Mouse (Mus musculus): ENCODE measurements around the gene Ext2.

Gene Ext2

DNA sequence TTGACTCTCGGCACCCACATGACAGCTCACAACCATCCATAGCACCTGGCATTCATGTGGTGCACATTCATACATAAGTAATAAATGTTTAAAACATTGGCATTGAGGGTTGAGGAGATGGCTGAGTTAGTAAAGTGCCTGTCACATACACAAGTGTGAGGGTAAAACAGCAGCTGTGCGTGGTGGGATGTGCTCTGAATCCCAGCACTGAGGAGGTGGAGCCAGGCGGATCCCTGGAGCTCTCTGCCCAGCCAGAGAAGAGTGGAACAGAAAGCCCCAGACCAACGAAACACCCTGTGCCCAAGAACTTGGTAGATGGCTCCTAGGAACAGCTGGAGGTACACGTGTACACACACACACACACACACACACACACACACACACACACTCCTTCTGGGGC is 156.9 kb downstream of the Ext2 start:
- no peak for DNase-seq

DNA sequence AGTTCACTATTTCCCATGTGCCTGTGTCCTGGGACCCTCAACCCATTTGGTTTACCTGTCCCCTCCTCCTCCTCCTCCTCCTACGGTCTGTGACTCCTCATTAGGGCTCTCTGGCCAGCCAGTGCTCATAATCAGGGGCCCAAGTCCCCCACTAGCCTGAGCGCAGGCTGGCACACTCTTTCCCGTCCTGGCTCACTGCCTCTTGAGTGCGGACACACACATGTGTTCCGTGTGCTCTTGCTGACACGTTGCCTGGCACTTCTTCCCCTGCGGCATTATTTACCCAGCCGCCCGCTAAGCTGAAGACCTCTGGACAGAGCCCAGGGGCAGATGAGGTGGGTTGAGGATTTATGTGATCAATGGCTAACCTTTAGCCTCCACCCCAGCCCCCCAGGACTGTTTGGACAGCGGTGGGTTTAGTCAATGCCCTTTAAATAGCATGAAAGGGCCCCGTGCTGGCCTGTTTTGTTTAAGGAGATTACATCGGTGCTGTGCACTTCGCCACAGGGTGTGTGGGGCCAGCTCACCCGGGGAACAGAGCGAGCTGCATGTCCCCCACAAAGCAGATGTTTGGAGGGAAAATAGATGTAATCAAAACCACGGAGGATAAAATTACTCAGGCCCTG is 160.0 kb downstream of the Ext2 start:
- DNase-seq: no peak

DNA sequence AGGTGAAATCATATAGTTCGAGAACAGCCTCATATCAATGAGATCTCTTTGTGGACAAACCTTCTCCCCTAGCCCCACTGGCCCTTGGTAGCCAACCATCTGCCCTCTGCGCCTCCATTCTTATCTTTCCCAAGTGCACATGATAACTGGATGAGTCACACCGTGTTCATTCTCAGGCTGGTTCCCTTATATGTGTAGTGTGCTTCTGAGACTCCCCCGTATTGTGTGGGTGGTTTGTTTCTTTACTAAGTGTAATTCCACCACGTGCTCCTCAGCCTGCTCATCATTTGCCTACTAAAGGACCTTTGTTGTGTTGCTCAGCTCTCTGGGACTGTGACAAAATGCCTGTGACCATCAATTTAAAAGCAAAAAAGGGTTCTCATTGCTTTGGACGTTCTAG is 161.3 kb downstream of the Ext2 start:
- DNase-seq: no peak

DNA sequence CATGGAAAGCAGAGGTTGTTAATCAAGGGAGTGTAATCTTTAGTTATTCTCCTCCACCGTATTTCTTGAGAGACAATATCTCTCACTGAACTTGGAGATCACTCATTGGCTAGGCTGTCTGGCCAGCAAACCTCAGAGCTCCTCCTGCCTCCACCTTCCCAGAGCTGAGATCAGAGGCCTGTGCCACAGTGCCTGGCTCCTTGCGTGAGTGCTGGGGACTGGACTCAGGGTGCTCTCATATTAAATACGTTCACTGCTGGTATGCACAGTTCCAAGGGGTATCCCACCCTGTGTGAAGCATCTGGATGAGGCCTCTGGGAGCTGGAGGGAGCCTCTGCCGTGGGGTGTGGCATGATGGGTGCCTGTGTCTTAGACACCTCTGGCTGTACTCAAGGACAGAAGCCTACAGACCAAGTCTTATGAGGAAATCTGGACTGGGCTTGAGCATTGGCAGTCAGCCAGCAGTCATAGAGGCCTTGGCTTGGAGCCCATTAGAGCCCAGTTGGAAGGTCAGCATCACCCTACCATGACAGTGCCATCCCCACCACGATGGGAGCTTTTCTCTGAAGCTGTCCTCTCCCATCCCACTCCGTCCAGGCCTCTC is 162.6 kb downstream of the Ext2 start:
- DNase-seq: no peak

DNA sequence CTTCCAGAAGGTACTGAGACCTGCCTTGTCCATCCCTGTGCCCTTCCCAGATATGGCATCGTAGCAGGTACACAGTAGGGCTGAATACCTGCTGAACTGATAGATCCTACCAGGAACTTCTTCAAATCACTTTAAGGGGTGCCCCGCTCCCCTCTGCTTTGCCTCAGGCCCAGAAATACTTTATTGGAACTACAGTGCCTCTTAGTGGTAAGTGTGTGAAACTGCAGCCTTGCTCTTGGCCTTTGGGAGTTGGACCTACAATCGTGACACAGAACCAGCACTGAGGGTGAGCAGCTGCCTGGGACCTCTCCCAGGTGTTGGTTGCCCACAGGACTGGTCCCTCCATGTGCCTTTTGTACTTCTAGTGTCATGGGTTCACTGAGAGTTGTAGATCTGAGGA is 163.4 kb downstream of the Ext2 start:
- peak; percentile 16 for DNase-seq

DNA sequence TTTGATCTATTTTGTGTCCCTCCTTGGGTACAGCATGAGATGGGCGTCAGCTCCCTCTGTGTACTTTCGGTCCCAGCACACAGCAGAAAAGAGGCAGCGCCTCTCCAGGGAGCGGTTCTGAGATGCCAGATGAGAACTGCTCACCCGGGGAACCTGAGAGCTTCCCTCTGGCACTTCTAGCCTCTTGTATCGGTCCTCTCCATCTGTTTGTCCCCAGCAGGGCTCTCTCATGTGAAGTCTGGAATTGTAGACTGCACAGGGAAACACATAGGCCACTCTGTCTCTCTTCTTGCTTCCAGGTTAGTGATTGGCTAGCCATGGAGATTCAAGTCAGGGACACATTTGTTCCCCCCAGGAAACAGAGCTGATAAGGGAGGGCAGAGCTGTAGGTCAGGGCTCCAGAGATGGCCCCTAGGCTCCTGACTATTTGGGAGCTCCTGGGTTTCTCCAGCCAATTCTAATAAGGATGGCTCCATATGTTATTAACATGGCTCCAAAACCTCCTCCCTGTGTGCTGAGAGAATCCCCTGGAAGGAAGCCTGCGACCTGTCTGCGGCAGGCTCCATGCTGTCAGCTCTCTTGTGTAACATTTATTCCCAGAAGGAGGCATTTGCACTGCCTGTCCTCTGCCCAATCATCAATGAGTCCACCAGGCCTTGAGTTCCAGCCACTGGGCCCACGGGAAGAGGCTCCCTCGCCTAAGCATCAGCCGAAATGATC is 167.9 kb downstream of the Ext2 start:
- no peak for DNase-seq

DNA sequence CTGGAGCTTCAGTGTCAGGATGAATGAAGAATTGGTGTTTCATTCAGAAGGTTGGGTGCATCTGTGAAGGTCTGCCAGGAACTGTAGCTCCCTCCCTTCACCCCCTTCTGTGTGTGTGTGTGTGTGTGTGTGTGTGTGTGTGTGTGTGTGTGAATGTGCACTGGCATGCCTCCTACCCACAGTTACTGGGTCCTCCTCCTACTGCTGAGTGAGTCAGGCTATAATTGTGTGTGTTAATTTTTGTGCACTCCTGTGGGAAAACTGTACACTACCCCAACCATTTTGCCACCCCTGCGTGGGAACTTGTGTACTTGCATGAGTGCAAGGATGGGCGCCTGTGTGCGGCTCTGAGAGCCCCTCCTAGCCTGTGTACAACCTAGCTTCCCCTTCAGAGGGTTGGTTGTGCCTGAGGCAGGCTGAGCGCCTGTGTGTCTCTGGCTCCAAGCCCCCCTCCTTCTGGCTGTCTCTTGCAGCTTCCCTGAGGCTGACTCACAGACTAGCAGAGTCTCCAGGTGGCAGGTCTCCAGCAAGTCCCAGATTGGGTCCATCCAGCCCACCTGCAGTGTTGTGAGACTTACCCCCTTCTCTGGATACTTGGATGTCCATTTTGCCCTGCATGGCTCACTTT is 173.0 kb downstream of the Ext2 start:
- no peak for DNase-seq

DNA sequence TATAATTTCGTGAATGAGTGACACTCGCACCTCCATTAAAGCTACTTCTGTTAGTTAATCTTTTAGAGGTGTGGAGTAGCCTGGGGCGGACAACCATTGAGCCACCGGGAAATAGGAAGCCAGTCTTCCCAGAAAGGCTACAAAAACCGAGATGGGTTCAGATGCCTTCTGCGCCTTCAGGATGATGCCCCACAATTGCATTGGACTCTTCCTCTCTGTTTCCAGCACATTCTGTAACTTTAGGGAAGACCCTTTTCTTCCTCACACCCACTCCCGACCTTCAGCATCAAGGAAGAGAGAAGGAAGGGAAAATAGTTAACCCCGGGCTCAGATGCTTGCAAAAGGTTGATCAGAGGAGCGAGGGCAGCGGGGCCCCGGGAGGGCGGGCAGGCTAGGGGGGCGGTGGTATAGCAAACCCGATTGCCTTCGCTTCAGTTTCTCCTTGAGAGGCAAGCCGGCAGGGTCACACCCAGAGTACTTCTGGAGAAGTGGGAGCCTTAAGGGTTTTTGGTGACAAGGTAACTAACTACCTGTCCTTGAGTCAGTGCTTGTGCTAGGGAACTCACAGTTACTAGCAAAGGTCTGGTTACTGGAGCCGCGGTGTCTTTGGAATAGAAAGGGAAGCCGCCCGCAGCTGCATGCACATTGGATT is 174.3 kb downstream of the Ext2 start:
- no peak for DNase-seq

DNA sequence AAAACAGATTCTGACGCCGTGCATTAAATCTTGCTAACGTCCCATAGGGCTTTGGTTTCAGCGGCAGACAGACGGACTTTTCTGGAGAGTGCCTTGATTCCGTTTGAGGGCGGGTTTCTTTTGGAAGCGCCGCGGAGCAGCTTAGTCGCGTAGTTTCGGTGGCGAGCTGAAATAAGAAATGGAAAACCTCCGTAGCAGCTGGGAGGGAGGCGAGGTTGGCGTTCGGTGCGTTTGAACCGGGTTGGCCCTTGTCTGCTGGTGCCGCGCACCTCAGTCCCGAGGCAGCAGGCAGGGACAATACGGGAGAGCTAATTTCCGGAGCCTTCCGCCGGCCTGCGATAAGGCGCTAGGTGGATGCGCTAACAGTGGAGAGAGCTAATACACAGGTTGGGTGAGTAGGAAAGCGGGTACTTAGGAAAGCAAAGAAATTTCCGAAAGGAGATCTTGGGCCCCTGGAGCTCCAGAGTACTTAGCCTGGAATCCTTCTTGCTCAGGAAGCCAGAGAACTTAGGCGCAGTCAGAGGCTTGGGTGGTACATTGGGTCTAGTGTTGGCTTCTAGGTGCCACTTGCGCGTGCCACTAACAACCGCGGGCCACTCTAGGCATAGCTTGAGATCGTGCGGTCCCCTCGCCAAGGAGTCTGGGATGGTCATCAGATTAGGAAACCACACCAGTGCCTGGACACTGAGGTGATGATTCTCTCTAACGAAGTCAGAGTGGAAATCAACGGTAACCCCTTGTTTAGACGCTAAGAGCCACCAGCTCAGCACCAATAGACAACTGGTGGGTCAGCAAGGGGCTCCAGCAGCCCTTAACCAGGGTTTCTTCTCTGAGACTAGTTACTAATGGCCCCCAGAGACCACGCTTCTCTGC is 175.1 kb downstream of the Ext2 start:
- no peak for DNase-seq

DNA sequence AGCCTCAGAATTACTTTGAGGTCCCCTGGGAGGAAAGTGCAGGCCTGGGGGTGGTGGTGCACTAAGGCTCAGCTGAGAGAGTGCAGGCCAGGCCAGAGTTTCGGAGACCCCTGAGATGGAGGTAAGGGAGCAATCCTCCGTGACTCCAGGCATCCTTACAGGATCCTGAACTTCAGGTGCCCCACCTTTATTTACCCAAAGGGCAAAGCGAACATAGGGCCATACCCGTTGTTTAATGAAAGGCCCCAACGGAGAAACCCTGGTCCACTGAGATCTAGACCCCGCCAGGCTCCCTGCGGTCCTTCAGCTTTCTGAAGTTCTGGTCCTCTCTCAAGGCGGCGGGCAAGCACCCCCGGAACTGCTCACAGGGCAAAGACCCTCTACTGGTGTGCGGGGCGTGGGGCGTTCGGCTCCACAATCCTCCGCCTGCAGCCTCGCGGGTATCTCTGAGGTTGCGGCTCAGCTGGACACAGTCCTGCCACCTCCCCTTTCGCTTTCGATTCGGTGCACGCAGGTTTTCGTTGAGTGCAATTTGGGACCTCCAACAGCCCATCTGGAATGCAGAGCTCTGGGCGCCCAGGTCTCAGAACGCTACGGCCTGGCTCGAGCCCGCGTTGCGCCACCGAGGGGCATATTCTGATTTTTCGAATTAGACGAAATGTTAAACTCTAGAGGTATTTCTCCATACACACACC is 176.6 kb downstream of the Ext2 start:
- no peak for DNase-seq

DNA sequence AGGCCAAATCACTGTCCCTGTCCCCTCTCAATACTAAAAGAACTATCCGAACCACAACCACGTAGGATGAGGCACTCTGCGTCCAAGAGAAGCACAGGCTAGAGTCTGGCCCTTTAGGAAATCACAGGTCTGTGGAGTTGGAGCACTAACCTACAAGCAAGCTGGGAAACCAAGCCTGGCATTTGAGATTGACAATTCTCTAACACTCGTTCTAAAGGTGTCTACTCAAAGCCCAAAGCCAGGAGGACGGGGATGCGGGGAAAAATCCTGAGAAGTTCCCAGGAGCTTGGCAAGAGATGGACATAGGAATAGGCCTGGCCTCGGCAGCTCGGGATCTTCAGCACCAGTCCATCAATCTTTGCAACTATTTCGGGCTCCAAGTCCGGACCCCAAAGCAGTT is 177.2 kb downstream of the Ext2 start:
- no peak for DNase-seq

DNA sequence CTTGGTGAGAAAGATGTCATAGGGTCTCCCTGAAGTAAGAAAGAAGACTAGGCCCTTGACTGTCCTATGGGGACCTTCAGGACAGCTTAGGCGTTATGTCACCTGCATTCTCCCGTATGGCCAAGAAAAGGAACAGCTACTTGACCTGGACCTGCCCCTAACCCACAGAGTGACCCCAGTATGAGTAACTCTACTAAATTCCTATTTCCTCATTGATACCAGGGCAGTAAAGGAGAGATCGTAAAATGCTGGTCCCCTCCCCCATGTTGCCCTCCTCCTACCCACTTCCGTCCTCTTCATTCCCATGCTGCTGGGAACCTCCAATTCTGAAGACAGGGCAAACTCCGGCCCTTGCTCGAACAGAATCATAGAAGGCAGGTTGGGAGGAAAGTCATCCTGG is 177.6 kb downstream of the Ext2 start:
- no peak for DNase-seq

DNA sequence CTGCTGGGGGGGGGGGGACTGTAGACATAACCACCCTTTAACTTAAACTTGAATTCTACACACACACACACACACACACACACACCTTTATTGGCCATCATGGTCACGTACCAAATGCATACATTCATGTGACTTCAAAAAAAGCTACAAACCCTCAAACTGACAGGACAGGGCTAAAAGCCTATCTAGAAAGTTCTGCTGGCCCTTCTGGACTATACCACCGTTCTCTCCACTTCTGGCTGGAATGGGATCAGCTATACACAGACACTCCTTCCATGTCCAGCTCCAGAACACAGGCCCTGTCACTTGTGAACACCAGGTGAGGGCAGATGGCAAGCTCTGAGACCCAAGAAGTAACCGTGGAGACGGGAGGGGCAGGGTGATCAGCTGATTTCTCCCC is 178.1 kb downstream of the Ext2 start:
- DNase-seq: no peak

DNA sequence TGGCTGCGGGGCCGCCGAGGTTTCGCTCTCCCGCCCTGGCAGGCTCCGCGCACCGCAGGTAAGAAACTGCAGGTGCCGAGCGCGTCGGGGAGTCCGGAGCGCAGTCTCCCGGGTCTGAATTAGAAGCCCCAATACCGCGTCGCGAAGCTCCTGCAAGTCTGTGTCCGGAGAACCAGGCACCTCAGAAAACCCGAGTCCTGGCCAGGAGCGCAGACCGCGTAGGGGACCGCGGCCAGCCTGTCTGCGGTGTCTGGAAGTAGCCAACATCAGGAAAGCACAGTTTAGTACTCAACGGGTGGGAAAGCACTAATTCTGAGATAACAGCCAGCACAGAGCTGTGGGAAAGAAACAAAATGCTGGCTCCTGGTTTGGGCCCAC is 179.0 kb downstream of the Ext2 start:
- DNase-seq: no peak

DNA sequence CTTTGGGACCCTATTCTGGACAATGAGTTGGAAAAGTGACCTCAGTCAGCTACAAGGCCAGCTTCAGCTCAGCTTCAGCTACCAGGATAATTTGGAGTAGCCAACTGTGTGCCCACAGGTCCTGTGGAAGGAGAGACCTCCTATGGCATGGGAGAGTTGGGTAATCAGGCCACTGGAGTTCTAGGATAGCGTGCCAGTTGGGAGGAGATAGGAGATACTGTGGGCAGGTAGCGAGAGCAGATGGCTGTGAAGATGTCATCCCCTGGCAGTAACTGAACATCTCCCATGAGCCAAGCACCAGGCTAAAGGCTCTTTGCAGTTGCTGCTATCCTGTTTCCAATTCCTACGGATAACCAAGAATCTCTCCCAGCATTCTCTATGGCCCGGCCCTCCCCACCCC is 187.8 kb downstream of the Ext2 start:
- no peak for DNase-seq

DNA sequence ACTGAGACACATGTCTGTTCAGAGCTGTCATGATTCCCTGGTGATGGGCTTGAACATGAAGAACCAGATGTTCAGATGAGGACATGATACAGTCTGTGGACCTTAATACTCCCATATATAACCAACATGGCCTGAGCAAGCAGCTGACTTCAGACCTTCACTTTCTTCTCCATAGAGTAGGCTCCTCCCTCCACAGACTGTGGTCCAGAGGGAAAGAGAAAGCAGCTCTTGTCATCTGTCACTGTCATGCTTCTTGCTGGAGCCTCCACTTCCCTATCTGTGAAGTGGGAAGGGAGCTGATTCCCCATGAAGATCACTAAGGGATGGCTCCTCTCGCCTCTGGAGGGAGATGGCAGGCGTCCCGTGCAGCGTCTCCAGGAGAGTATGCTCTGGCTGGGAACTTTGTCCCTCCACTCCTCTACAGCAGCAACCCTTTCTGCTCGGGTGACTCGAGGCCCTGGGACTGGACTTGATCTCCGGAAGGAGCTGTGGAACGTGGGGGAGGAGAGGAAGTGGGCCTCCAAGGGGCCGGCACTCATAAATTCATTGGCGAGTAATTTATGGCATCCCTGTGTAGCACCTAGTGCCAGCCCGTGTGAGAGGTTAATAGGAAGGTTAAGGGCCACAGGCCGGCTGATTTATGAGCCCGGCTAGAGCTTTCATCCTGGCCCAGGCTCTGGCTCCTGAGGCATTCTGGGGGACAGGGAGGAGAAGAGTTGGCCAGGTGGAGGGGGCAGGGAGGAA is 197.5 kb downstream of the Ext2 start:
- peak; percentile 49 for DNase-seq

DNA sequence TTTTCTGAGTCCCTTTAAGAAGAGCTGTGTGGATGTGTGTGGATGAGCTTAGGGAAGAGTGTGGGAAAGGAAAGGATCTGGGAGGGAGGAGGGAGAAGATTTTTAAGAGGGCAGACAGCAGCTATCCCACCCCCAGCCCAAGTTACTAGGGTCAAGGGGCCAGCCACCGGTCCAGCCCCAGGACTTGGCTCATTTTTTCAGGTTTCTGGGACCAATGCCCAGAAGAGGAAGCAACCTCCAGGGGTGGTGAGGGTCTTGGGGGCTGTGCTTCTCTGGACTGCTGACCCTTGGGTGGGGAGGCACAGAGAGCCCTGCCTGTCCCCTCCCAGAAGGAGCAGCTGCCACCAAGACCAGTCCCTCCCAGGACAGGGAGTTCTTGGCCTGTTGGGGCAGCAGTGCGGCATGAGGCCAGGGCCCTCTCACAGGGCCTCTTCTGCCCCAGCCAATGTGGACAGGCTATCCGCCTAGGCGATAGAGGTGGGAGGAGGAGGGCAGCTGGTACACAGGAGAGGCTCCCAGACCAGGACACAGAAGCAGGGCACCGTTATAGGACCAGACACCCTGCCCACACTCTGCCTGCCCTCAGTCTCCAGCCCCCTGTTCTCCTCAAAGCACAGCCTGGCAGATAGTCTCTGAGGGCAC is 203.0 kb downstream of the Ext2 start:
- DNase-seq: no peak

DNA sequence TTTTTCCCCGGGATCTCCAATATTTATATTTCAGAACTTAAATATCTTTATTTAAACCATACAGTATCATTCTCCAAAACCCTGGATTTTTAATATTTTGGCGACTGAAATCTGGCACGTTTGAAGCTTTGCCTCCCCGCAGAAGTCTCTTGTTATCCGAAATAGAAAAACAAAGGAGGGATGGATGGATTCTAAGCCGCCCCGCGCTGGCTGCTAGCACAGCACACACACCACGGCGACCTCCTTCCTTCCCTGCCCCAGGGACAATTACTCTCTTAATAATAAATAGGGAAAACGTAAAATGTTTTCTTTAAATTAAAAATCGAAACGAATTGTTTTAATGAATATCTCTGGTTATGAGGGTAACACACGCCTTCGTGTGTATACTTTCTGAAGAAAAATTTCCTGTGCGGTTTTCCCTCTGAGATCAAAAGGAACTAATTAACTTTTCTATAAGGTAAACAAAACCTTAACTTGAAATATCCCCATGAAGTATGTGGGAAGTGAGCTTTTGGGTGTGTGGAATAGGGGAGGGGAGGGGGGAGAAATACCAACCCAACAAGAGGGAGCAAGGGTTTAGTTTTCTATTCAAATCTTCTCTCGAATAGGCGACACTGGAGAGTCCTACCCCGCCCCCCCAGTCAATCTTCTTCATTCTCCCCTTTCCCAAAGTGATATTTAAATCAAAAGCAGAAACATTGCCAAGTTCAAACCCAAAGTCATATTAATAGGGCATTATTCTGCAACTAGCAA is 203.7 kb downstream of the Ext2 start:
- DNase-seq: no peak

DNA sequence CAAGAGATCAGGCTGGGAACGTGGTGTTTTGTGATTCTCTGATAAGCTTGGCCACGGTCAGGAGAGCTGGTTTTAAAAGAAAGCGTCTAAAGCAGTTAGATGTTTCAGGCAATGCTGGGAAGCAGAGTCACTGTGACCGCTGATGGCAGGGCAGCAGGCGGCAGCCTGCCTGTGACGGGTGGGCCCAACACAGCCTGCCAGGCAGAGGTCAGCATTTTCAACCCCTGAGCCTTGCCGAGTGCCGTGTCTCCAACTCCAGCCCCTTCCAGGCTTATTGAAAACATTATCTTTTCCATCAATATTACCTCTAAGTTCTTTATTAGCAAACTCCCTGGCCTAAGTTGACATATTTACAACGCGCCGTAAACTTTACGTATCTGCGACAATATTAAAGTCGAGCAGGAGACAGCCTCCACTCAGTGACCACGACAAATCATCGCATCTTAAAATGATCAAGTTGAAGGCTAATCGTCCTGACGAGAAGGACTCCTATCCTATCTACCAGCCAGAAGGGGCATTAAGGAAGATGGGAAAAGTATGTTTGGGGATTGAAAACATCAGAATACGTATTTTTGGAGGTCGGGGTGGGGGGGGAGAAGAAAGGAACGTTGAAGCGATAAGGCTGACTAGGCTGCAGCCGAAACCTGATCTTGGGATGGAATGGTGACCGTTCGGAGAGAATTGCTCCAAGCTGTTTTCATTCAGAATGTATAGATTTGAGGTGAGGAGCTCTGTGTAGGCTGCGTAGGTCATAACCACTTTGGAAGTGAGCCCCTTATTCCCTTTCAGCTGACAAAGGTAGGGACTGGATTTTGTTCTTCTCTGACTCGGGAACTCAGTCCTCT is 206.3 kb downstream of the Ext2 start:
- DNase-seq: no peak
